Mouse (Mus musculus) heart, postnatal 0 days (tissue): Measurements from ENCODE around the gene Ackr3.

Experiments
- CTCF ChIP-seq: IDR thresholded peaks from 2 replicates; pipeline ENCODE4 v1.5.1; 2016; ENCODE audit warnings: antibody characterized with exemption, control low read depth, low read depth
- EP300 ChIP-seq: IDR thresholded peaks from 2 replicates; pipeline ENCODE4 v1.6.1; 2016; ENCODE audit warnings: antibody characterized with exemption, low read depth

DNA sequence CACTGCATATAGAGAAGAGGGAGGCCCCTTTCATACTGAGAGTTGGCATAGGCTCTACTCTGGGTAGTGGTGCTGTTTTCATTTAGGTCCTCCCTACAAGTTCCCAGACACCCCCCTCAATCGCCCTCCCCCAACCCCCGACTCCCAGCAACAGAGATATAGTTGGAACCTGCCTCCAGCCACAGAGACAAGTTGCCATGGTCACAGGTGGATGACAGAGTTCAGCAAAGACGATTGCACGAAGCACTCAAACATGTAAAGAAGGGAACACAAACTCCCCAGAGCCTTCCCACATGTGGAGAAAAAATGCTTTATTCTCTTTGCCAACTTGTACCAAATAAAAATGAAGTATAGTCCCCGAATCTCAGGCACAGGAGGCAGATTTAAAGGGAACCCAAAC is 21.3 kb upstream of the Ackr3 start:
- no peak for TF ChIP-seq CTCF
- no peak for TF ChIP-seq EP300
